ENCODE assay signal across 15 mouse cellular contexts in the genomic region with DNA sequence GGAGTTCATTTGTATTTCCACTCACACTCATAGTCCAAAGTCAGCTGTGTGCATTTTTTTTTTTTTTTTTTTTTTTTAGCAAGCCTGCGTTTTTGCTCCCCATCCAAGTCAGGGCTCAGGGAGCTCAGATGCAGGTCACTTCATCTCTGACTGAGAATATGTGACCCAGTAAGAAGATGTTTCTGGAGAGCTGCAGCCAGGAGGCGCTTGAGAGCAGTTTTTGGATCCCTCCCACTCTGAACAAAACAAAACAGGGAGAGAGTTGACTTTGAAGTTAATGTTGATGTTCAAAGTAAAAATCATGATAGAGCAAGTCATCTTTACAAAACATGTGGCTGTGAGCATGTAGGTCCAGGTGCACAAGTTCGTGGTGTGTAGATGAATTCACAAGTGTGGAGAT. TPM values are rescaled to one million over a fixed set of nuclear protein-coding genes. Genes with fewer than 3 reads are reported as not detected.
DNase-seq lines count a peak whose midpoint lies in the region; ATAC-seq and TF ChIP-seq lines count a peak whose summit lies in the region.
"Had no signal": no experiment of that assay in that cellular context is flagged by ENCODE, and none has a peak within 500 bp of the region (broad histone marks: within the 10 kb centered on the region; RNA-seq: fewer than 3 reads in every experiment).

No protein-coding gene starts in this region.

- 0 out of 2 replicates have a peak, but pooled peaks have one; percentile 5 for TF ChIP-seq CTCF in cerebellum, adult 2 months (IDR thresholded peaks at IDR 0.05; ENCODE audit: borderline replicate concordance, insufficient read depth, low read depth, low read length)
- peak; percentile 28; the same call in 1 of the 2 replicates for TF ChIP-seq CTCF in midbrain, postnatal 0 days (IDR thresholded peaks at IDR 0.05)

- no peak for DNase-seq in cerebellum, adult 2 months
- no peak for DNase-seq in cerebellum, adult 11 months
- DNase-seq in midbrain, postnatal 0 days (ENCODE audit: low spot score), result no peak
- no peak for DNase-seq in midbrain, embryonic 14.5 days
- DNase-seq in induced T-regulatory cell, adult 2 months (ENCODE audit: low read depth), result peak; percentile 29
- DNase-seq in limb, embryonic 10.5 days (ENCODE audit: low spot score), result no peak
- DNase-seq in frontal cortex, postnatal 10 days (ENCODE audit: low spot score in 2 of 2), result no peak
- no peak for DNase-seq in frontal cortex, postnatal 14 days (ENCODE audit: low spot score in 2 of 2)
- DNase-seq: cerebellum, adult 18-20 months; kidney, postnatal 14 days; lung, postnatal 10 days had no signal

- H3K9me3 ChIP-seq in midbrain, postnatal 0 days (ENCODE audit: low read length), result no peaks in the 10 kb centered on the region
- no peaks in the 10 kb centered on the region for H3K9me3 ChIP-seq in midbrain, embryonic 14.5 days (ENCODE audit: control insufficient read depth, low read length)
- H3K9me3 ChIP-seq in limb, embryonic 10.5 days (replicated peaks), result no peaks in the 10 kb centered on the region
- H3K9me3 ChIP-seq: embryonic facial prominence, embryonic 12.5 days; hindbrain, embryonic 10.5 days had no signal

- H3K36me3 ChIP-seq in midbrain, postnatal 0 days (ENCODE audit: insufficient read depth, low read length), result no peaks in the 10 kb centered on the region
- H3K36me3 ChIP-seq in midbrain, embryonic 14.5 days (ENCODE audit: control insufficient read depth, insufficient read depth, low read length), result no peaks in the 10 kb centered on the region
- H3K36me3 ChIP-seq in limb, embryonic 10.5 days, result no peaks in the 10 kb centered on the region
- H3K36me3 ChIP-seq: embryonic facial prominence, embryonic 12.5 days; hindbrain, embryonic 10.5 days had no signal

- H3K27me3 ChIP-seq in cerebellum, adult 2 months (ENCODE audit: control insufficient read depth, insufficient read depth, low read length), result no peaks in the 10 kb centered on the region
- no peaks in the 10 kb centered on the region for H3K27me3 ChIP-seq in midbrain, postnatal 0 days (ENCODE audit: insufficient read depth, low read length)
- H3K27me3 ChIP-seq in midbrain, embryonic 14.5 days (ENCODE audit: control insufficient read depth, insufficient read depth, low read length), result no peaks in the 10 kb centered on the region
- peaks cover 11% of the 10 kb centered on the region for H3K27me3 ChIP-seq in limb, embryonic 10.5 days (ENCODE audit: low read depth, poor library complexity, severe bottlenecking)
- H3K27me3 ChIP-seq: embryonic facial prominence, embryonic 12.5 days had no signal

- H3K4me1 ChIP-seq in cerebellum, adult 2 months (ENCODE audit: control insufficient read depth, insufficient read depth, low read length), result no peaks in the 10 kb centered on the region
- no peaks in the 10 kb centered on the region for H3K4me1 ChIP-seq in midbrain, postnatal 0 days (ENCODE audit: insufficient read depth, low read length)
- no peaks in the 10 kb centered on the region for H3K4me1 ChIP-seq in midbrain, embryonic 14.5 days (ENCODE audit: control insufficient read depth, insufficient read depth, low read length)
- H3K4me1 ChIP-seq in limb, embryonic 10.5 days, result peaks cover 37% of the 10 kb centered on the region
- H3K4me1 ChIP-seq: embryonic facial prominence, embryonic 12.5 days; hindbrain, embryonic 10.5 days had no signal

- H3K27ac ChIP-seq in cerebellum, adult 2 months (ENCODE audit: insufficient read depth, low read length), result no peak overlapping the region
- H3K27ac ChIP-seq in midbrain, postnatal 0 days (ENCODE audit: low read depth, low read length), result no peak overlapping the region
- no peak overlapping the region for H3K27ac ChIP-seq in midbrain, embryonic 14.5 days (replicated peaks; ENCODE audit: low read depth, low read length)
- no peak overlapping the region for H3K27ac ChIP-seq in limb, embryonic 10.5 days
- H3K27ac ChIP-seq: embryonic facial prominence, embryonic 12.5 days; hindbrain, embryonic 10.5 days had no signal

- no peak for TF ChIP-seq POLR2A in cerebellum, adult 2 months (IDR thresholded peaks at IDR 0.05; ENCODE audit: borderline replicate concordance, insufficient read depth, low read length)

- no peak overlapping the region for H3K4me3 ChIP-seq in cerebellum, adult 2 months (replicated peaks; ENCODE audit: insufficient read depth, low read depth, low read length)
- no peak overlapping the region for H3K4me3 ChIP-seq in midbrain, postnatal 0 days (ENCODE audit: low read depth, low read length)
- H3K4me3 ChIP-seq in midbrain, embryonic 14.5 days (replicated peaks; ENCODE audit: low read depth, low read length), result no peak overlapping the region
- H3K4me3 ChIP-seq in limb, embryonic 10.5 days, result no peak overlapping the region
- H3K4me3 ChIP-seq: embryonic facial prominence, embryonic 12.5 days; hindbrain, embryonic 10.5 days had no signal

- H3K9ac ChIP-seq in midbrain, postnatal 0 days (replicated peaks; ENCODE audit: low read length, poor library complexity, severe bottlenecking), result no peak overlapping the region
- H3K9ac ChIP-seq in midbrain, embryonic 14.5 days (replicated peaks; ENCODE audit: low read length), result no peak overlapping the region
- H3K9ac ChIP-seq: embryonic facial prominence, embryonic 12.5 days had no signal

- no peak overlapping the region for H3K4me2 ChIP-seq in midbrain, postnatal 0 days (ENCODE audit: low read depth, low read length, poor library complexity, severe bottlenecking)
- H3K4me2 ChIP-seq in midbrain, embryonic 14.5 days (ENCODE audit: low read length), result no peak overlapping the region
- H3K4me2 ChIP-seq: embryonic facial prominence, embryonic 12.5 days; liver, embryonic 11.5 days had no signal

- no peak for ATAC-seq in midbrain, postnatal 0 days (ENCODE audit: low FRiP score)
- no peak for ATAC-seq in midbrain, embryonic 14.5 days (ENCODE audit: low FRiP score, low TSS enrichment)
- ATAC-seq: intestine, embryonic 16.5 days had no signal

- WGBS in cerebellum, adult 2 months, result 92% methylated on average over 3 of the region's 3 CpGs
- WGBS in midbrain, postnatal 0 days, result 82% methylated on average over 3 of the region's 3 CpGs
- WGBS in midbrain, embryonic 14.5 days, result 92% methylated on average over 3 of the region's 3 CpGs
- 89% methylated on average over 3 of the region's 3 CpGs for WGBS in limb, embryonic 10.5 days

RNA-seq across cellular contexts. Expression of gene Erg, which starts 53.3 kb away (rescaled TPM):
- 4.9 and 6.6 TPM in 2 replicates for polyA plus RNA-seq in cerebellum, adult 2 months (2012; rRNA removed)
- total RNA-seq in midbrain, postnatal 0 days (2014; rRNA removed), result 4.8 and 5.5 TPM in 2 replicates
- polyA plus RNA-seq in midbrain, postnatal 0 days (2015; fragmentation: Nextera tagmentation; extraction: Ambion mirVana), result 0.89 and 0.98 TPM in 2 replicates
- 0.40 and 1.3 TPM in 2 replicates for polyA plus RNA-seq in midbrain, embryonic 14.5 days (2014; fragmentation: Nextera tagmentation; extraction: Ambion mirVana)
- polyA plus RNA-seq in limb, embryonic 10.5 days (2016; fragmentation: Nextera tagmentation; extraction: Ambion mirVana), result 6.1 and 6.8 TPM in 2 replicates
